In genomic region chr9:28822060-28822459, GRCm38 (mm10) we compare ENCODE assay signal across 13 mouse cellular contexts.
DNase-seq lines count a peak whose midpoint lies in the region; ATAC-seq and TF ChIP-seq lines count a peak whose summit lies in the region.
"Had no signal": no experiment of that assay in that cellular context is flagged by ENCODE, and none has a peak within 500 bp of the region (broad histone marks: within the 10 kb centered on the region; RNA-seq: fewer than 3 reads in every experiment).

No protein-coding gene starts in this region.

- H3K9ac ChIP-seq in forebrain, postnatal 0 days, result no peak overlapping the region
- H3K9ac ChIP-seq: embryonic facial prominence, embryonic 13.5 days; heart, embryonic 12.5 days; lung, embryonic 15.5 days had no signal

- no peak overlapping the region for H3K27ac ChIP-seq in forebrain, postnatal 0 days (ENCODE audit: low read depth, low read length)
- H3K27ac ChIP-seq: embryonic facial prominence, embryonic 13.5 days; lung, embryonic 15.5 days had no signal

- 0 out of 2 replicates have a peak, but pooled peaks cover 4% of the 10 kb centered on the region for H3K4me1 ChIP-seq in forebrain, postnatal 0 days (ENCODE audit: insufficient read depth)
- H3K4me1 ChIP-seq: embryonic facial prominence, embryonic 13.5 days; heart, embryonic 12.5 days; lung, embryonic 15.5 days had no signal

- no peak for TF ChIP-seq POLR2A in brain, embryonic 14.5 days (IDR thresholded peaks at IDR 0.05; ENCODE audit: borderline replicate concordance, extremely low read depth, insufficient read depth, insufficient read length, poor library complexity, severe bottlenecking)

- WGBS in forebrain, postnatal 0 days, result 75% methylated on average over 3 of the region's 3 CpGs

- no peaks in the 10 kb centered on the region for H3K36me3 ChIP-seq in forebrain, postnatal 0 days (ENCODE audit: insufficient read depth)
- H3K36me3 ChIP-seq: embryonic facial prominence, embryonic 13.5 days; heart, embryonic 12.5 days; lung, embryonic 15.5 days had no signal

- no peak overlapping the region for H3K4me3 ChIP-seq in forebrain, postnatal 0 days (ENCODE audit: low read depth, low read length)
- H3K4me3 ChIP-seq: embryonic facial prominence, embryonic 13.5 days; heart, embryonic 12.5 days; lung, embryonic 15.5 days had no signal

- H3K4me2 ChIP-seq in forebrain, postnatal 0 days (ENCODE audit: low read depth), result no peak overlapping the region
- H3K4me2 ChIP-seq: embryonic facial prominence, embryonic 13.5 days; heart, embryonic 12.5 days; lung, embryonic 15.5 days had no signal

- DNase-seq in brain, embryonic 14.5 days (ENCODE audit: low read depth), result peak; percentile 85
- peak; percentile 70 for DNase-seq in forebrain, postnatal 0 days
- DNase-seq in layer of hippocampus, adult 9-11 months, result peak; percentile 81
- DNase-seq in right cerebral cortex, adult 18-20 months, result peak; percentile 81
- DNase-seq in urinary bladder, postnatal 25 days (ENCODE audit: low spot score), result no peak
- DNase-seq in kidney, adult 9 months, result no peak
- DNase-seq: kidney, postnatal 4 days; thymus, postnatal 4 days had no signal

- no peaks in the 10 kb centered on the region for H3K27me3 ChIP-seq in forebrain, postnatal 0 days (ENCODE audit: insufficient read depth, low read length)
- H3K27me3 ChIP-seq: embryonic facial prominence, embryonic 13.5 days; heart, embryonic 12.5 days; lung, embryonic 15.5 days had no signal

- peak; percentile 66; the same call in 1 of the 2 replicates for ATAC-seq in forebrain, postnatal 0 days
- ATAC-seq in erythroblast, adult 5-6 weeks (replicated peaks; ENCODE audit: low FRiP score, poor library complexity, severe bottlenecking), result no peak
- ATAC-seq: CD4-positive, CD25-positive, alpha-beta regulatory T cell, adult 4 months had no signal

- TF ChIP-seq CTCF in brain, embryonic 14.5 days (IDR thresholded peaks at IDR 0.05; ENCODE audit: borderline replicate concordance, extremely low read depth, insufficient read depth, insufficient read length), result no peak
- no peak for TF ChIP-seq CTCF in forebrain, postnatal 0 days (IDR thresholded peaks at IDR 0.05; ENCODE audit: low read depth)

- H3K9me3 ChIP-seq in forebrain, postnatal 0 days (ENCODE audit: low read length), result no peaks in the 10 kb centered on the region
- H3K9me3 ChIP-seq: embryonic facial prominence, embryonic 13.5 days; heart, embryonic 12.5 days; lung, embryonic 15.5 days had no signal

Comparison
In these comparisons a context has a peak if more than half of its experiments do, and no peak if none do; other contexts are left out.
1. DNase-seq: peak in brain, embryonic 14.5 days (single experiment), forebrain, postnatal 0 days (single experiment), layer of hippocampus, adult 9-11 months (single experiment) and right cerebral cortex, adult 18-20 months (single experiment); none in urinary bladder, postnatal 25 days (single experiment) and kidney, adult 9 months (single experiment).